Mouse (Mus musculus): Measurements from ENCODE around the gene Asgr1.

The Asgr1 gene

GRCm38 (mm10) chr11:70026689-70027088, 27.2 kb upstream of the Asgr1 start:
- no peak for DNase-seq (ENCODE audit: low spot score)

GRCm38 (mm10) chr11:70027397-70027796, 26.5 kb upstream of the Asgr1 start:
- no peak for DNase-seq (ENCODE audit: low spot score)

- no peak for DNase-seq (ENCODE audit: low spot score)
Observed at GRCm38 (mm10) chr11:70028401-70029129, 25.3 kb upstream of the Asgr1 start.

- DNase-seq (ENCODE audit: low spot score) = no peak
Observed at GRCm38 (mm10) chr11:70029130-70029801, 24.6 kb upstream of the Asgr1 start.

- no peak for DNase-seq (ENCODE audit: low spot score)
Observed at GRCm38 (mm10) chr11:70029829-70030550, 23.9 kb upstream of the Asgr1 start.

- no peak for DNase-seq (ENCODE audit: low spot score)
Observed at GRCm38 (mm10) chr11:70030651-70031320, 23.1 kb upstream of the Asgr1 start.

GRCm38 (mm10) chr11:70031321-70031670, 22.6 kb upstream of the Asgr1 start:
- DNase-seq (ENCODE audit: low spot score) = no peak

- DNase-seq (ENCODE audit: low spot score) = no peak
Observed at GRCm38 (mm10) chr11:70038174-70038573, 15.7 kb upstream of the Asgr1 start.

GRCm38 (mm10) chr11:70039631-70040030, 14.3 kb upstream of the Asgr1 start:
- no peak for DNase-seq (ENCODE audit: low spot score)

GRCm38 (mm10) chr11:70040184-70040583, 13.7 kb upstream of the Asgr1 start:
- DNase-seq (ENCODE audit: low spot score) = no peak

GRCm38 (mm10) chr11:70042309-70043085, 11.4 kb upstream of the Asgr1 start:
- DNase-seq (ENCODE audit: low spot score) = no peak

GRCm38 (mm10) chr11:70043665-70044064, 10.2 kb upstream of the Asgr1 start:
- DNase-seq (ENCODE audit: low spot score) = no peak

GRCm38 (mm10) chr11:70045435-70045834, 8.4 kb upstream of the Asgr1 start:
- no peak for DNase-seq (ENCODE audit: low spot score)

- DNase-seq (ENCODE audit: low spot score) = no peak
Observed at GRCm38 (mm10) chr11:70049366-70049765, 4.5 kb upstream of the Asgr1 start.

GRCm38 (mm10) chr11:70049816-70050215, 4.1 kb upstream of the Asgr1 start:
- DNase-seq (ENCODE audit: low spot score) = no peak

GRCm38 (mm10) chr11:70053156-70053555, 729 bp upstream of the Asgr1 start:
- DNase-seq (ENCODE audit: low spot score) = no peak

GRCm38 (mm10) chr11:70055618-70056214, 1.8 kb downstream of the Asgr1 start:
- no peak for DNase-seq (ENCODE audit: low spot score)

GRCm38 (mm10) chr11:70057805-70058204, 3.9 kb downstream of the Asgr1 start:
- no peak for DNase-seq (ENCODE audit: low spot score)

- no peak for DNase-seq (ENCODE audit: low spot score)
Observed at GRCm38 (mm10) chr11:70059930-70060329, 6.0 kb downstream of the Asgr1 start.

- no peak for DNase-seq (ENCODE audit: low spot score)
Observed at GRCm38 (mm10) chr11:70063053-70063452, 9.2 kb downstream of the Asgr1 start.

- DNase-seq (ENCODE audit: low spot score) = no peak
Observed at GRCm38 (mm10) chr11:70066701-70067100, 12.8 kb downstream of the Asgr1 start.

All from urinary bladder, postnatal 10 days (tissue).